In genomic region chr10:25114316-25114715, GRCm38 (mm10) we compare ENCODE assay signal across 20 mouse cellular contexts.
"Had no signal": no experiment of that assay in that cellular context is flagged by ENCODE, and none has a peak within 500 bp of the region (broad histone marks: within the 10 kb centered on the region; RNA-seq: fewer than 3 reads in every experiment).

No protein-coding gene starts in this region.

- ATAC-seq: liver, postnatal 0 days; lung, postnatal 0 days; midbrain, embryonic 13.5 days; midbrain, embryonic 15.5 days had no signal

- H3K4me2 ChIP-seq: liver, embryonic 11.5 days; liver, embryonic 13.5 days; liver, embryonic 15.5 days; lung, embryonic 15.5 days; midbrain, embryonic 11.5 days; midbrain, embryonic 13.5 days; midbrain, embryonic 15.5 days; neural tube, embryonic 13.5 days; neural tube, embryonic 15.5 days; stomach, embryonic 15.5 days had no signal

- DNase-seq: liver, embryonic 13.5 days; liver, postnatal 0 days; lung, adult 2 months; lung, postnatal 14 days; lung, postnatal 36 days; right cerebral cortex, postnatal 14 days had no signal

- H3K9ac ChIP-seq: liver, embryonic 13.5 days; liver, embryonic 15.5 days; liver, postnatal 0 days; lung, embryonic 15.5 days; midbrain, embryonic 13.5 days; midbrain, embryonic 15.5 days; neural tube, embryonic 13.5 days; neural tube, embryonic 15.5 days; stomach, embryonic 15.5 days had no signal

- H3K36me3 ChIP-seq: liver, embryonic 13.5 days; liver, embryonic 15.5 days; lung, embryonic 15.5 days; midbrain, embryonic 13.5 days; midbrain, embryonic 15.5 days; neural tube, embryonic 13.5 days; neural tube, embryonic 15.5 days; stomach, embryonic 15.5 days had no signal

- H3K9me3 ChIP-seq: liver, embryonic 13.5 days; liver, embryonic 15.5 days; lung, embryonic 15.5 days; midbrain, embryonic 13.5 days; midbrain, embryonic 15.5 days; neural tube, embryonic 13.5 days; neural tube, embryonic 15.5 days; stomach, embryonic 15.5 days had no signal

- H3K4me1 ChIP-seq: stomach, embryonic 15.5 days had no signal

- H3K27ac ChIP-seq: liver, embryonic 13.5 days; liver, embryonic 15.5 days; lung, embryonic 15.5 days; macrophage; midbrain, embryonic 15.5 days; neural tube, embryonic 15.5 days; stomach, embryonic 15.5 days; stomach, postnatal 0 days had no signal

- H3K27me3 ChIP-seq: liver, embryonic 13.5 days; liver, embryonic 15.5 days; lung, embryonic 15.5 days; megakaryocyte, embryonic 14.5 days; midbrain, embryonic 13.5 days; midbrain, embryonic 15.5 days; neural tube, embryonic 13.5 days; neural tube, embryonic 15.5 days; stomach, embryonic 15.5 days had no signal

- H3K4me3 ChIP-seq: liver, embryonic 13.5 days; liver, embryonic 15.5 days; lung, embryonic 15.5 days; megakaryocyte, embryonic 14.5 days; midbrain, embryonic 13.5 days; midbrain, embryonic 15.5 days; myocyte; neural tube, embryonic 13.5 days; neural tube, embryonic 15.5 days; stomach, embryonic 15.5 days had no signal
